Mouse (Mus musculus): ENCODE results near the gene Mrps27. TPM values are rescaled to one million over a fixed set of nuclear protein-coding genes. Genes with fewer than 3 reads are reported as not detected.
A peak's percentile ranks its signal among the peaks of the same experiment; 100 is the strongest.

Gene Mrps27
- total and polyA plus RNA-seq, 3 experiments = 32.6 to 64.8 (median 46.8) TPM

DNA sequence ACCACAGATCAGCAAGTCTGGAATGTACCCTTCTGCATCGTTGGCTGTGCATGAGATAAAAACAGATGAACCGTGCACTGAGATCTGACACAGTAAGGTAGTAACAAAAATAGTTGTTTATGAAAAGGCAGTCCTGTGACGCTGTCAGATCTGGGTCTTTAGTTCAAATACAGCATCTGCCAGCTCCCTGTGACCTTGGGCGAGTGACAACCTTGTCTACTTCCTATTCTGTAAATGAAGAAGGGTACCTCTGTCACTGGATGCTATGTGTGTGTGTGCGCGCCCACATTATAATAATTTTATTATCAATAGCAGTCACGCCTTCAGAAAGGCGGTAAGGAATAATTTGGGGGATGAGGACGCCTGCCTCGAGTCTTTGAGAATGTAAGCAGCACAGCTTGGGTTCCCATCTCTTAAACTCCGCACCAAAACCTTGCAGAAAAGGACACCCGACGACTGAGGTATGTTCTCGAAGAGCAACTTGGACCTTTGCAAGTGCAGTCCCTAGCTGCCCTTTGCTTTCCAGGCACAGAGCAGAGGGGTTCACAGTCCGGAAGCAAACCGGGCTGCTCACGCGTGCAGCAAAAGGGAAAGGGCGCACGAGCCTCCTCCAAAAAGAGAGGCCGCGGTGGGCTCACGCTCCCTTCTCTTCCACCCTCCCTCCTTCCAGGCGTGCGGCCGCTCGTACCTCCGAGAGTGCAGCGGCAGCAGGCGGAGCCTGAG lies 549 bp upstream of the Mrps27 start:
- Histone ChIP-seq H3K36me3 (replicated peaks in 1 of 2; ENCODE audit: control insufficient read depth in 1 of 2, insufficient read depth in 1 of 2, low read length in 1 of 2) (peaks cover 50 to 63% of the 10 kb centered on the region in 2 experiments), H3K27ac (ENCODE audit: insufficient read depth, low read depth) (peak overlapping the region; percentile 44; the same call in 1 of the 2 replicates), H3K27me3 (replicated peaks) (no peaks in the 10 kb centered on the region), H3K4me2 (ENCODE audit: insufficient read depth, low read depth, poor library complexity, severe bottlenecking) (peak overlapping the region; percentile 78), H3K9me3 (replicated peaks; ENCODE audit: low read length) (no peaks in the 10 kb centered on the region), H3K4me3 (replicated peaks in 1 of 3; ENCODE audit: low read depth in 2 of 3, low read length in 2 of 3, poor library complexity in 1 of 3) (peak overlapping the region; percentile 92 to 97 (median 94)), H3K9ac (ENCODE audit: insufficient read depth, low read depth) (peak overlapping the region; percentile 71), H3K79me2 (replicated peaks; ENCODE audit: control insufficient read depth, extremely low read depth, insufficient read depth, poor library complexity, severe bottlenecking) (peaks cover 41% of the 10 kb centered on the region), H3K4me1 (ENCODE audit: control insufficient read depth in 1 of 2, insufficient read depth in 2 of 2) (peaks cover 4 to 41% of the 10 kb centered on the region in 2 experiments)
- no peak for TF ChIP-seq POLR2AphosphoS2 (IDR thresholded peaks at IDR 0.05; ENCODE audit: low read depth, low read length)
- no peak for TF ChIP-seq EP300 (IDR thresholded peaks at IDR 0.05; ENCODE audit: low read length)
- no peak for TF ChIP-seq ZC3H11A (IDR thresholded peaks at IDR 0.05; ENCODE audit: low read depth, low read length)
- TF ChIP-seq KAT2A (IDR thresholded peaks at IDR 0.05; ENCODE audit: insufficient replicate concordance, low read length) = no peak
- TF ChIP-seq UBTF (IDR thresholded peaks at IDR 0.05; ENCODE audit: low read depth, low read length) = no peak
- no peak for TF ChIP-seq TCF12 (IDR thresholded peaks at IDR 0.05; ENCODE audit: low read depth, low read length)
- 0 out of 2 replicates have a peak, but pooled peaks have one; percentile 18 for TF ChIP-seq MYC (IDR thresholded peaks at IDR 0.05; ENCODE audit: low read depth, low read length)
- no peak for TF ChIP-seq POLR2A (IDR thresholded peaks at IDR 0.05; ENCODE audit: low read depth, low read length)
- no peak for TF ChIP-seq NELFE (IDR thresholded peaks at IDR 0.05; ENCODE audit: low read depth, low read length)
- TF ChIP-seq E2F4 (IDR thresholded peaks at IDR 0.05; ENCODE audit: insufficient replicate concordance, low read depth, low read length) = no peak
- TF ChIP-seq MAX (IDR thresholded peaks at IDR 0.05; ENCODE audit: low read length) = 0 out of 2 replicates have a peak, but pooled peaks have one; percentile 32
- no peak for TF ChIP-seq JUN (IDR thresholded peaks at IDR 0.05; ENCODE audit: insufficient read depth, low read depth, low read length)
- no peak for TF ChIP-seq MEF2A (IDR thresholded peaks at IDR 0.05; ENCODE audit: borderline replicate concordance, low read depth, low read length)
- TF ChIP-seq JUND (conservative IDR thresholded peaks at IDR 0.05; ENCODE audit: low read depth, low read length) = no peak
- peak; percentile 80 for TF ChIP-seq BHLHE40 (IDR thresholded peaks at IDR 0.05; ENCODE audit: low read depth, low read length)
- no peak for TF ChIP-seq RCOR1 (conservative IDR thresholded peaks at IDR 0.05; ENCODE audit: low read depth, low read length)
- no peak for TF ChIP-seq USF2 (conservative IDR thresholded peaks at IDR 0.05; ENCODE audit: low read depth, low read length)
- no peak for TF ChIP-seq GABPA (IDR thresholded peaks at IDR 0.05; ENCODE audit: insufficient replicate concordance, low read depth, low read length)
- TF ChIP-seq CTCF (conservative IDR thresholded peaks at IDR 0.05 in 1 of 2, IDR thresholded peaks at IDR 0.05 in 1 of 2; ENCODE audit: low read depth in 2 of 2, low read length in 2 of 2) = no peak
- dilution Hi-C loops (cut with MboI; ENCODE audit: extremely low pct_ligation_motif_present, extremely low pct_unique_long_range_greater_than_20kb, low sequenced_read_pairs) = no loop called here
- in situ Hi-C loops (cut with MboI; ENCODE audit: low pct_ligation_motif_present, low pct_unique_long_range_greater_than_20kb, low sequenced_read_pairs) = no loop called here
- DNase-seq (ENCODE audit: extremely low read depth) = peak; percentile 24

GRCm38 (mm10) chr13:99350009-99350408 lies 5.4 kb downstream of the Mrps27 start:
- in situ Hi-C loops (cut with MboI; ENCODE audit: low pct_ligation_motif_present, low pct_unique_long_range_greater_than_20kb, low sequenced_read_pairs) (no loop called here), dilution Hi-C loops (cut with MboI; ENCODE audit: extremely low pct_ligation_motif_present, extremely low pct_unique_long_range_greater_than_20kb, low sequenced_read_pairs) (no loop called here)
- Histone ChIP-seq H3K27ac (ENCODE audit: insufficient read depth, low read depth) (no peak overlapping the region), H3K9me3 (replicated peaks; ENCODE audit: low read length) (no peaks in the 10 kb centered on the region), H3K4me2 (ENCODE audit: insufficient read depth, low read depth, poor library complexity, severe bottlenecking) (no peak overlapping the region), H3K9ac (ENCODE audit: insufficient read depth, low read depth) (no peak overlapping the region), H3K79me2 (replicated peaks; ENCODE audit: control insufficient read depth, extremely low read depth, insufficient read depth, poor library complexity, severe bottlenecking) (peaks cover 38% of the 10 kb centered on the region), H3K4me3 (replicated peaks in 1 of 3; ENCODE audit: low read depth in 2 of 3, low read length in 2 of 3, poor library complexity in 1 of 3) (no peak overlapping the region), H3K36me3 (replicated peaks in 1 of 2; ENCODE audit: control insufficient read depth in 1 of 2, insufficient read depth in 1 of 2, low read length in 1 of 2) (peaks cover 31 to 50% of the 10 kb centered on the region in 2 experiments), H3K27me3 (replicated peaks) (no peaks in the 10 kb centered on the region), H3K4me1 (ENCODE audit: control insufficient read depth in 1 of 2, insufficient read depth in 2 of 2) (peaks cover 5 to 70% of the 10 kb centered on the region in 2 experiments)
- peak; percentile 58 for DNase-seq (ENCODE audit: extremely low read depth)
- TF ChIP-seq NELFE (IDR thresholded peaks at IDR 0.05; ENCODE audit: low read depth, low read length) (no peak), POLR2A (IDR thresholded peaks at IDR 0.05; ENCODE audit: low read depth, low read length) (no peak), BHLHE40 (IDR thresholded peaks at IDR 0.05; ENCODE audit: low read depth, low read length) (peak; percentile 61), TCF12 (IDR thresholded peaks at IDR 0.05; ENCODE audit: low read depth, low read length) (peak; percentile 52; the same call in 1 of the 2 replicates), MAZ (IDR thresholded peaks at IDR 0.05; ENCODE audit: low read depth, low read length) (no peak), UBTF (IDR thresholded peaks at IDR 0.05; ENCODE audit: low read depth, low read length) (no peak), ZC3H11A (IDR thresholded peaks at IDR 0.05; ENCODE audit: low read depth, low read length) (no peak), KAT2A (IDR thresholded peaks at IDR 0.05; ENCODE audit: insufficient replicate concordance, low read length) (no peak), MEF2A (IDR thresholded peaks at IDR 0.05; ENCODE audit: borderline replicate concordance, low read depth, low read length) (no peak; the same call in 1 of the 2 replicates), RCOR1 (conservative IDR thresholded peaks at IDR 0.05; ENCODE audit: low read depth, low read length) (no peak), USF2 (conservative IDR thresholded peaks at IDR 0.05; ENCODE audit: low read depth, low read length) (no peak), PAX5 (IDR thresholded peaks at IDR 0.05; ENCODE audit: low read length) (no peak), JUND (conservative IDR thresholded peaks at IDR 0.05; ENCODE audit: low read depth, low read length) (peak; percentile 37; the same call in 1 of the 2 replicates), CHD2 (IDR thresholded peaks at IDR 0.05; ENCODE audit: low read length) (no peak), HCFC1 (IDR thresholded peaks at IDR 0.05; ENCODE audit: low read depth, low read length) (no peak), IRF4 (IDR thresholded peaks at IDR 0.05; ENCODE audit: low read depth, low read length) (peak; percentile 55; the same call in 1 of the 2 replicates), NRF1 (IDR thresholded peaks at IDR 0.05; ENCODE audit: low read depth, low read length) (no peak), MYC (IDR thresholded peaks at IDR 0.05; ENCODE audit: low read depth, low read length) (no peak), E2F4 (IDR thresholded peaks at IDR 0.05; ENCODE audit: insufficient replicate concordance, low read depth, low read length) (no peak), ZMIZ1 (IDR thresholded peaks at IDR 0.05; ENCODE audit: low read depth, low read length) (no peak), ELF1 (IDR thresholded peaks at IDR 0.05; ENCODE audit: low read depth, low read length) (no peak), SMC3 (IDR thresholded peaks at IDR 0.05; ENCODE audit: low read depth, low read length) (no peak)
